Mouse (Mus musculus) G1E (cell line): ENCODE results near the gene Thsd1.

Source experiments
- CTCF ChIP-seq: IDR thresholded peaks from 2 replicates; pipeline ENCODE4 v1.5.1; 2012; ENCODE audit warnings: low read depth, low read length, inconsistent platforms, mixed read lengths
- GATA1 ChIP-seq: IDR thresholded peaks from 2 replicates; pipeline ENCODE4 v1.6.1; 2012; ENCODE audit warnings: borderline replicate concordance, low read length, inconsistent platforms, mixed read lengths
- TAL1 ChIP-seq: conservative IDR thresholded peaks from 2 replicates; pipeline ENCODE4 v1.6.1; 2012; ENCODE audit warnings: low read depth, low read length, inconsistent platforms, mixed read lengths

- no peak for TF ChIP-seq CTCF
- TF ChIP-seq GATA1 = no peak
- TF ChIP-seq TAL1 = no peak
These were observed 35.2 kb downstream of the Thsd1 start for GRCm38 (mm10) chr8:22262267-22262666.
